Mouse (Mus musculus): ENCODE results near the gene Tubb4a.
"Not testable (repeated sequence)": the region's sequence is repeated elsewhere in the genome, so short reads cannot be mapped to it uniquely, and the experiment has no call there.

Gene Tubb4a

DNA sequence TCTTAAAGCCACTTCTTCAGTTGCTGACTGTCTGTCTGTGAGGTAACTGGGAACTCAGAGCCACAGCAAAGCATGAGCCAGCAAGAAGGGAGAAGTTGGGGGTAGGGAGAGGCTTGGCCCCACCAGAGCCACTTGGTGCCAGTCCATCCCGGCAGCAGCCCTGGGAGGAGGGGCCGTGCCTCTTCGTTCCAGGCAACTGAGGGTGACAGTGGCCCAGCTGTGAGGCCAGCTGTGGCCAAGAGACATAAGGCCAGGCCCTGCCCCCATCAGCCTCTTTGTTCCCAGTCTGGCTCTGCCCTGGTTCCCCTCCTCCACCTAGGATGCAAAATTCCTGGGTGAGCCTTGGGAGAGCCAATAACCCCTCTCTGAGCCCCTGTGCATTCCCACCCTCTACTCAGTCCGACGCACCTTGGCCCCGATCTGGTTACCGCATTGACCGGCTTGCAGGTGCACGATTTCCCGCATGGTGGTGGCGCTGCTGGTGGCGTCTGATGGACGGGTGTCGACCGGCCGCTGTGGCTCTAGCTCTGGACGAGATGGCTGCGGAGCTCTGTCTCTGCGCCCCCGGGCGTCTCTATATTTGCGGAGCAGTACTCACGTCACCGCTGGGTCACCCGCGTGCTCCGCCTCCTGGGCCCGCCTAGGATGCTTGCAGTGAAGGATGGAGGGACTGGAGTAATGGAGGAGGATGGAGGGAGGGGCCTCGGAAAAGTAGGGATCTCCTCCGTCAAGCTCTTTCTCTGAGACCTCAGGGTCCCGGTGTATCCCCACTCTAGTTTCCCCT, at the start of gene Tubb4a:
Tubb4a (minus strand) TSS at position 734 of the 784 bp plus-strand sequence.
- in situ Hi-C loops (cut with MboI, MseI) = no loop called here

- in situ Hi-C loops (cut with MboI, MseI) = no loop called here
Measured at GRCm38 (mm10) chr17:57135635-57136034, 48.1 kb upstream of the Tubb4a start.

GRCm38 (mm10) chr17:57134693-57135092, 47.1 kb upstream of the Tubb4a start:
- in situ Hi-C loops (cut with MboI, MseI) = no loop called here

GRCm38 (mm10) chr17:57134021-57134420, 46.4 kb upstream of the Tubb4a start:
- in situ Hi-C loops (cut with MboI, MseI) = not testable (repeated sequence)

DNA sequence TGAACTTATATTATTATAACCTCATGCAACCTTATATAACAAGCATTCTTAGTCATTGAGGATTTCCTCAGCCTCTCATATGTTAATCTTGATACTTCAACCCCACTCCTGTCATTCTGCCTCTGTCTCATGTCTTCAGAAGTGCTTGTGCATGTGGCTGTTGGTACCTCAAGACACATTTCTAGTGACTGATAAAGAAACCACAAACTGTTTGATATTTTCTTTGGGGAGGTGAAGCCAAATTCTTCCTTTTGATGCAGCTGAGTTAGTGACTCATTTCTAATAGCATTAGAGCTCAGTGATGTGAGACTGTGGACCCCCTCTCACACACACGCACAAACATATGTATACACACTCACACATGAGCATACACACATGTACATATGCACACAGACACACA, 44.2 kb upstream of the Tubb4a start:
- in situ Hi-C loops (cut with MboI, MseI) = no loop called here

DNA sequence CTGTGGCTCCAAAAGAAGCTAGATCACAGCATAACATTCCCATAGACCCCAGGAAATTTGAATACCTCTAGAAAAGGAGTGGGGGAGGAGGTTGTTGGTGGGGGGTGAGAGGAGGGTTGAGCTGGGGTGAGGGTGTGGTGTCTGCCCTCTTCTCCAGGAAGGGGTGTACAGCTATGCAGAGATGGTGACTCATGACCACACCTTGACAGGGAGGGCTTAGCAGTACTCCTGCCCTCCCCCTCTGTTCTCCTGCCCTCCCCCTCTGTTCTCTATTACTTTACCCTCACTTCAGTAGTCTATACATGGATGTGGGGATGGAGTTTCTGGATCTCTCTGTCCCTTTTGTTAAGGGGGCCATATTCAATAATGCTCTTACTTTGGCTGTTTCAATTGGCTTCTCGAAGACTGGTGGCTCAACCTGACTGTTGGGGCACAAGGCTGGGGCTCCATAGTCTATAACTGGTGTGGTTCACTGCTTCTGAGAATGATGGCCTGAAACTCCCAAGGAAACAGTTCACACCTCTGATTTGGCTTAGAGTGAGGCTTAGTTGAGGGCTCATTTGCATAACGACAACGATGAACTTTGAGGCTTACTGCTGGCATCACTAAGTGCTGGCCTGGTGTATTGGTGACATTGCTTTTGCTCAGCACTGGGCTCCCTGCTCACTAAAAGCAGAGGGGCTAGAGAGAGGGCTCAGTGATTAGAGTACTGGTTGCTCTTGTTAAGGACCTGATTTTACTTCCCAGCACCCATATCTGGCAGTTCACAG, 38.5 kb upstream of the Tubb4a start:
- in situ Hi-C loops (cut with MboI, MseI) = no loop called here

- in situ Hi-C loops (cut with MboI, MseI) = no loop called here
Measured at GRCm38 (mm10) chr17:57124792-57125191, 37.2 kb upstream of the Tubb4a start.

DNA sequence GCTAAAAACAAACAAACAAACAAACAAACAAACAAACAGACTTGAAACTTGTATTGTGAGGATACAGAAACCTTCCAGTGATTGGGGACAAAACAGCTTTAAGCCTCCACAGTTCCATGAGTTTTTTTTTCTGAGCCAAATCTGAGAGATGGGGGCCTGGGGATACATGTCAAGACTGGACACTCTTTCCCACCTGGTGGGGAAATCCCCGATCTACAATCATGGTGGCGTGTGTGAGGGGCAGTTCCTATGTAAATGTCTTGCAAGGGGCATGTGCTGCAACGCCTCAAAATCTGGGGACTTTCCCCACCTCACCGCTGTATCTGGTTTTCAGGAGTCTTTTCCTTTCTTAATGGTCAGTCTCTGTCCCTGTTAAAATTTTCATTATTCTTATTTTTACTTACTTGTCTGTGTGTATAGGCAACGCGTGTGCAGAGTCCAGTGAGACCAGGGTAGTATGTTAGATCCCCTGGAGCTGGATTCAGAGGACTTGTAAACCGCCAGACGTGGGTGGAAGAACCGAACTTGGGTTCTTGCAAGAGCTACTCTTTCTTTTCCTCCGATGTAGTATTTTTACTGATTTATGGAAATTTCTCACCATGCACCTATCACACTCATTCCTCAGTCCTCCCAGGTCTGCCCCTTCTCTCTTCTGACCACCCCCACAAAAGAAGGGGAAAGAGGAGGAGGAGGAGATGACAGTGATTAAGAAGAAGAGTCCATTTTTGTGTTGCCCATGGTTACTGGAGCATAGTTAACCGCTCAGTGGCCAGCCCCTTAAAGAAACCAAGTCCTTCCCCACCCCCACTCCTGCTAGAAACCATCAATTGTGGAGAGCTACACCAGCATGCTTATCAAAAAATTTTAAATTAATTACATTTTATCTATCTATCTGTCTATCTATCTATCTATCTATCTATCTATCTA, 35.9 kb upstream of the Tubb4a start:
- in situ Hi-C loops (cut with MboI, MseI) = no loop called here

DNA sequence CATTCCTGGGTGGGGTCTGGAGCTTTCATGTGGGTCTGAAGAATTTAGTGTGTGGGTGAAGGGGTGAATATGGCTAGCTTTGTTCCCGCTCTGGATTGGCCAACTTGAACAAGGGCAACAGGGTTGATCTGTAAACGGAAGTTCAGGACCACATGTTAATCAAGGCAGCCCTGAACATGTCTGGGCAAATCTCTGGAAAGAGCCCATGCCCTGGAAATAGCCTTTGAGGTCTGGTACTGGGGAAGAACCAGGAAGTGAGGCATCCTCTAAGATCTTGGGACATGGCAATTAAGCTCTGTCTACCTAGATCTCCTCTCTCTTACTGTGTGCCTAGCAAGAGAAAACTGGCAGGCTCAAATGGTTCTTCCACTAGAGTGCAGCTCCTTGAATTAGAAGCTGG, 34.3 kb upstream of the Tubb4a start:
- in situ Hi-C loops (cut with MboI, MseI) = no loop called here

DNA sequence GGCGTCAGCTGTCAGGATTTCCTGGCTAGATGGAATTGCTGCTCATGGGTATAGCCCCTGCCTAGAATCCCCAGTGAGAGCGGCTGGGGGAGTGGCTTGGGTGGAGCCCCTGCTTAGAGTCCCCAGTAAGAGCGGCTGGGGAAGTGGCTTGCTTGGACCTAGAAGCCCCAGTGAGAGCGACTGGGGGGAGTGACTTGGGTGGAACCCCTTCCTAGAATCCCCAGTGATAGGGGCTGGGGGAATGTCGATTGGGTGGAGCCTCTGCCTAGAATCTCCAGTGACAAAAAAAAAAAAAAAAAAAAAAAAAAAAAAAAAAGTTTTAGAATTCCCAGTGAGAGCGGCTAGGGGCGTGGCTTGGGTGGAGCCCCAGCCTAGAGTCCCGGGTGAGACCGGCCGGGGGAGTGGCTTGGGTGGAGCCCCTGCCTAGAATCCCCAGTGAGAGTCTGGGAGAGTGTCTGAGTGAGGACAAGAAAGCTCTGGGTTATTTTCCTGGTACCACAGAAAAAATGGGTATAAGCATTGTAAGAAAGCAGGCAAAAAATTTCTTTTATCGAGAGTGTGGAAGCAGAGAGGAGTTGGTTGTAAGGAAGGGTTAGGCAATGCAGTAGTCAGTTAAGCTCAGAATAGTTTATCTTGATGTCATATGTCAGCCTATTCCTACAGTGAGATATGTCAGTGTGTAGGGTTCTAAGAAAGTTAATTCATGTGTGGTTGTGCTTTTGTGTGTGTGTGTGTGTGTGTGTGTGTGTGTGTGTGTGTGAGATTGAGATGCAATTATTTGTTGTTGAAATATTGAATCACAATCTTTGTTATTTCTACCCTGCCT, 31.2 kb upstream of the Tubb4a start:
- in situ Hi-C loops (cut with MboI, MseI) = no loop called here

DNA sequence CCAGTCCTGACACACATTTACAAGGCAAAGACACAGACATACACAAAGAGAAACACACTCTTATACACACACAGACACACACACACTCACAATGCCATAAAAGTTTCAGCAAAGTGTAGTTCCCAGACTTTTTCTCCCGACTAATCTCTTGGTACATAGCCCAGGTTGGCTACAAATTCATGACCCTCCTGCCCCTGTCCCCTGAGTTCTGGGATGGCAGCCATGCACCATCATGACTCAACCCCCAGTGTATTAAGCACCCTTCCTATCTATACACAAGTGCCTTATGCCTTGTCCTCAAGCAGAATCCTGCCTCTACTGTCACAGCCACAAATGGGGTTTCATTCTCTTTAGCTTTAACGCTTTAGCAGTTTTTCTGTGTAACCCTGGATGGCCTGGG, 29.2 kb upstream of the Tubb4a start:
- in situ Hi-C loops (cut with MboI, MseI) = no loop called here

DNA sequence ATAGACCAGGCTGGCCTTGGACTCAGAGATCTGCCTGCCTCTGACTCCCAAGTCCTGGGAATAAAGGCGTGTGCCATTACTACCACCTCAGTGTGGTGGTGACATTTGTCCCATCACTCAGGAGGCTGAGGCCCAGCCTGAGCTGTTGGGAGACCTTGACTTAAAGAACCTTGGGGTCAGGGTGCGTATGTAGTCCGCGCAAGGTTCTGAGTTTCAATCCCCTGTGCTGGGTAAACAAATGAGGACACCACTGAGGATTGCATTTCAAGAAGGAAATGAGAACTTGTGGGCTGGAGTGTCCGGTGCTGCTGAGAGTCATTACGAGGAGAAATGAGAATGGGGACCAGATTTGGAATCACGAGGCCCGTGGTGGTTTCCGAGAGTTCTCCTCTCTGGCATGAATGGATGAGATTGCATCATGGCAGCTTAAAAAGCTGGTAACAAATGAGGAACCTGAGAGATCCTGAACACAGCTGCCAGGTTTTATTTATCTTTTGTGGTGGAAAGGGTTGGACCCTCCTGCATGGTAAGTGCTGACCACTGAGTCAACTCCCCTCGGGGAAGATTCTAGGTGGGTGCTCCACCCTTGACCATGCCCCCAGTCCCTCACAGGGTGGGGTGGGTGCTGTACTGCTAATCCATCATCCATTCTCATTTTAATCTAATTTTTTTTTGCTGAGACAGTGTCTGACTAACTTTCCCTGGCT, 25.3 kb upstream of the Tubb4a start:
- in situ Hi-C loops (cut with MboI, MseI) = no loop called here

DNA sequence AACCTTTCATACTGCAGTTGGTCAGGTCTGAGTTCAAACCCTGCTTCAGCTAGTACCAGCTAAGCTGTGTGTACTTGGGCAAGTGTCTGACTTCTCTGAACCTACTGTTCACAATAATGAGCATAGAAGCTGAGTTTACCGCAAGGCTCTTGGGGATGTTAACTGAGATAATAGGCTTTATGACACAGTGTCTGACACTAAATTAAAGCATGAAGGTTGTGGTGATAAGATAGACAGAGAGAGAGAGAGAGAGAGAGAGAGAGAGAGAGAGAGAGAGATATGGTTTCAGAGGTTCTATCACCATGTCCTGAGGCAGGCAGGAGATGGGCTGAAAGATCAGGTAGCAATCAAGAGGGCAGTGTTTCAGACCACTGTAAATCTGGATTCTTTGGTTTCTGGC, 22.4 kb upstream of the Tubb4a start:
- in situ Hi-C loops (cut with MboI, MseI) = no loop called here

DNA sequence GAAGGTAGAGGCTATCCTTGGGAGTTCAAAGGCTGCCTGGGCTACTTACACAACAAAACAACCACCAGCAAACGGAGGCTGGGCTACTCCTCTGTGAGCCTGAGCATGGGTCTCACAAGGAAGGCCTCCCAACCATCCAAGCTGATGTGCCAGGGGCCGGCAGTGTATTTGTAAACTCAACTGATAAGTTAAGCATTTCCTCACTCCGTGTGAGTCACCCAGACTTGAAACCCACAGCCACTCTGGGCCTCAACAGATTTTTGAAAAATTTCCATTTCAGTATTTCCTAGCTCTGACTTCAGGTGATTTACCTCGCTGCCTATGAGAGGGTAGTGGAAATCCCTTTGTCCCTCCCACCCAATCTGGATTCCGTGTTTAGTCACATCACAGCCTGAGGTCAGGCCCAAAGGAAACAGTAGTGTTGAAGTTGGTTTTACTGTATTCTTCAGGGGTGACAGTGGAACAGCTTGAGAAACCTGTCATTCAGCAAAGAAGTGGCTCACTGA, 21.1 kb upstream of the Tubb4a start:
- in situ Hi-C loops (cut with MboI, MseI) = no loop called here

- in situ Hi-C loops (cut with MboI, MseI) = no loop called here
Measured at GRCm38 (mm10) chr17:57108040-57108665, 20.6 kb upstream of the Tubb4a start.

DNA sequence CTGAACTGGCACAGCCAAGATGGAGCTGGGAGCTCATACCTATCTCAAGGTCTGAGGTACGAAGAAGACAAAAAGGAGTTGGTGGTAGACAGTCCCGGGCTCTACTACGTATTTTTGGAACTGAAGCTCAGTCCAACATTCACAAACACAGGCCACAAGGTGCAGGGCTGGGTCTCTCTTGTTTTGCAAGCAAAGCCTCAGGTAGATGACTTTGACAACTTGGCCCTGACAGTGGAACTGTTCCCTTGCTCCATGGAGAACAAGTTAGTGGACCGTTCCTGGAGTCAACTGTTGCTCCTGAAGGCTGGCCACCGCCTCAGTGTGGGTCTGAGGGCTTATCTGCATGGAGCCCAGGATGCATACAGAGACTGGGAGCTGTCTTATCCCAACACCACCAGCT, 19.5 kb upstream of the Tubb4a start:
- in situ Hi-C loops (cut with MboI, MseI) = no loop called here

DNA sequence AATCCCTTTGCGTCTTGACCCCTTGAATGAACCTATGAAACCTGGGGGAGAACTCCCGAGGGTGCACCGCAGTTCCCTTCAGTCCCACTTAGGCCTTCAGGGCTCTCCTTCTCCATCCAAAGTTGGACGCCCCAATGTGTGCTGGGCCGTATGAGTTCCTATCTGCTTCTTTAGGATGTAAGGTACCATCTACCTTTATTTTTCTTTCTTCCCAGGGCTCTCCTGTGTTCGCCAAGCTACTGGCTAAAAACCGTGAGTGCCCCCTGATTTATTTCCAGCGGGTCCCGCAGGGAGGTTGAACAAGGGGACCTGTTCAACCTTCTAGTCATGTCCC, 18.4 kb upstream of the Tubb4a start:
- in situ Hi-C loops (cut with MboI, MseI) = no loop called here

GRCm38 (mm10) chr17:57105181-57106034, 17.8 kb upstream of the Tubb4a start, which contains the start of gene Tnfsf9:
Gene Tnfsf9 (plus strand): TSS chr17:57105325.
- in situ Hi-C loops (cut with MboI, MseI) = no loop called here

DNA sequence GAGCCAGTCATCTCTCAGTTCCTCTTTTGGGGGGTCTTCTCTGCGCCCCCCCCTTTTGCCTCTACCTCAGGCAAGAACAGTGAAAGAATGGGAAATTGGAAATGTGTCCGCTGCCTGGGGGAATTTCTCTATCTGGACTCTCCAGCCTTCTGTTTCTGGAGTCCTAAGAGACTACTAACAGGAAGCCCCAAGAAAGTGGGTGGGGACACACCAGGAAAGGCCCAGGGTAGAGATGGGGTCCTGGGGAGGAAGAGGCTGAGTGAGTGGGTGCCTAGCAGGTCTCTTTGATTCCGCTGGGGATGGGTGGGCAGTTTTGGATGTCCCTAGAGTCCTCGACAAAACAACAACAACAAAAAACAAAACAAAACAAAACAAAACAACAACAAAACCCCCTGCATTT, 16.9 kb upstream of the Tubb4a start:
- in situ Hi-C loops (cut with MboI, MseI) = no loop called here
